Mouse (Mus musculus) duodenum, adult 2 months (tissue): ENCODE measurements around the gene Rabl6. TPM values are rescaled to one million over a fixed set of nuclear protein-coding genes. Genes with fewer than 3 reads are reported as not detected.

Experiments
- polyA plus RNA-seq: library from polyadenylated mRNA; depleted of rRNA; stranded (reverse); fragments of >200 nt; gene quantifications from 2 replicates; pipeline ENCODE4 v1.2.3, GENCODE M21; 2012; ENCODE audit warnings: low replicate concordance; rRNA removed

Rabl6 gene
- polyA plus RNA-seq: 56.5 and 60.5 TPM in 2 replicates

GRCm38 (mm10) chr2:25607761-25608622, at the start of gene Rabl6:
Rabl6 (minus strand) TSS chr2:25608521.

GRCm38 (mm10) chr2:25657652-25658051, 49.3 kb upstream of the Rabl6 start, which contains the start of gene Lcn5:
Lcn5 (plus strand) TSS chr2:25657952.

GRCm38 (mm10) chr2:25652902-25653301, 44.6 kb upstream of the Rabl6 start, which contains the start of gene Lcn8:
Lcn8 (plus strand) TSS chr2:25653120.

DNA sequence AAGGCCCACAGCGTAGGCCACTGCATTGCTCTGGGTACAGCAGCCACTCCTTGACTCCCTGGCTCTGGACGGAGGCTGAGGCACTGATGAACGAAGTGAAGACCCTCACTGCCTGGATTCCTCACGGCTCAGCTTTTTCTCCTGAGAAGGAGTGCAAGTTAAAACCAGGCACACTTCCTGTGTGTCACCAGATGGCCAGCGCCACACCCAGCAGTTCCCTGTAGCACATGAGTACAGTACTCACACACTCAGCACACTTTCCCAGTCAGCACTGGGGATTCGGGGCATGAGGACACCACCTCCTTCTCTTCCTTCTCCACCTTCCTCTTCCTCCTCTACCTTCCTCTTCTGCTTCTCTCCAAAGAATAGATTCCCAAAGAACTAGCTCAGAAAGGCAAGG, 19.5 kb upstream of the Rabl6 start, which contains the start of gene Fcna:
Gene Fcna, minus strand, starts transcription at position 220 of the 400 bp plus-strand sequence.

GRCm38 (mm10) chr2:25621229-25622200, 13.2 kb upstream of the Rabl6 start, which contains the start of gene Tmem141:
Tmem141 (minus strand) TSS chr2:25622005.

GRCm38 (mm10) chr2:25617578-25617977, 9.3 kb upstream of the Rabl6 start, which contains the start of gene Ccdc183:
Ccdc183 (minus strand) TSS chr2:25617678.

DNA sequence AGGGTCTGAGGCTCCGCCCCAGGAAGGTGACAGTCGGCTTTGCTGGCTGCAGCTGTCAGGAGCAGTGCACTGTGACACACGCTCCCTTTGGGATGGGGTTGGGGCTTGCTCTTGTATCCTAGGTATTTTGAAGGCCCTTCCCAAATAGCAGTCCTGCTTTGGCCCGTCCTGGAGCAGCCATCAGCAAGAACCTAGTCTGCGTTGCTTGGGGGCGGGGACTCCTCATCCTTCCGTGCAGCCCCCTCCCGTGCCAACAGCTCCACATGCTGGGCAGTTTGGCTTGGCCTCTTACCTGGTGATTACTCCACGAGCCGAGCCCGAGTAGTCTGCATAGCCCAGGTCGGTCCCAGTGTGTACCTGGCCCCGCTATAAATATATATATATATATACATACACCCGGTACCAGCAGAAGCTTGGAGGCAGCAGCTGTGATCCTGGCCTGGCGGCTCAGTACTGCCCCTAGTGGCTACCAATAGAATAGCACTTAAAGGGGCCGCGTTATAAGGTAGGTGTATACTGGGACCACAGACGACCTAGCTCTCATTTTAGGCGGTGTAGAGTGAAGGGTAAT, 26.9 kb downstream of the Rabl6 start, which contains the start of gene Ajm1:
Gene Ajm1, minus strand, starts transcription at position 464 of the 571 bp plus-strand sequence.

DNA sequence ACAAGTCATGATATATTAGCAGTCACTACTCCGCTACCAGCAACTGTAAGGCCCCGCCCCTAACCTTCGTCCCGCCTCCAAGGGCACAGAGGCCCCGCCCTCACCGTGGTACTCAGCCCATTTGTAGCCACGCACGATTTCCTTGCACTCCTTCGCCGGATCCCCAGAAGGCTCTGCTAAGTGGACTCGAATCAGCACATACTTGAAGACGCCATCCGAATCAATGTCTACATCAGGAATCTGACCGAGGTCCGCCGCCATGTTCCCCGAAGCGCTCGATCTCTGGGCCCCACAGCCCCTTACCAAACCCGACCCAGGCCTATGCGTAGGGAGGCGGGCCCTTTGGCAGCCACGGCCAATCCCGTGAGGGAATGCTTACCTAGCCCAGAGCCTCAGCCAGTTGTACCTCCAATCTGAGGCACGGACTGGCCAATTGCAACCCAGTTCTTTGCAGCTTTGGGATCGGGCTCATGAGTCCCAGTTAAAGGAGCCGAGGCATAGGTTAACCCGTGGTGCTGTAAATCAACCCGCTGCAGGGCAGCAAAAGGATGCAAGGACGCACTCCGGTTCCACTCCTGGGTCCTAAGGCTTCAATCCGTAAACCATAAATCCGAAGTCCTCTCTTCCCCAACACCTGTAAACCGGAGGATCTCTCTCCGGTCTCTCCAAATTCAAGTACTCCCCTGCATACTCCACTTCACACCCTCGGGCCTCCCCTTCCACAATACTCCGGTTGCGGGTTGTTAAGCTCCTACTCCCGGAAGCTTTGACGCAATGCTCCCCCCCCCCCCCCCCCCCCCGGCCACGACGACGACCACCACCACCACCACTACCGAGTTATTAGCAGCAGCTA, 33.5 kb downstream of the Rabl6 start, which contains the start of the genes Mamdc4 and Phpt1:
Gene Mamdc4, minus strand, starts transcription at position 267 of the 853 bp plus-strand sequence.
Gene Phpt1, minus strand, starts transcription at position 646 of the 853 bp plus-strand sequence.

DNA sequence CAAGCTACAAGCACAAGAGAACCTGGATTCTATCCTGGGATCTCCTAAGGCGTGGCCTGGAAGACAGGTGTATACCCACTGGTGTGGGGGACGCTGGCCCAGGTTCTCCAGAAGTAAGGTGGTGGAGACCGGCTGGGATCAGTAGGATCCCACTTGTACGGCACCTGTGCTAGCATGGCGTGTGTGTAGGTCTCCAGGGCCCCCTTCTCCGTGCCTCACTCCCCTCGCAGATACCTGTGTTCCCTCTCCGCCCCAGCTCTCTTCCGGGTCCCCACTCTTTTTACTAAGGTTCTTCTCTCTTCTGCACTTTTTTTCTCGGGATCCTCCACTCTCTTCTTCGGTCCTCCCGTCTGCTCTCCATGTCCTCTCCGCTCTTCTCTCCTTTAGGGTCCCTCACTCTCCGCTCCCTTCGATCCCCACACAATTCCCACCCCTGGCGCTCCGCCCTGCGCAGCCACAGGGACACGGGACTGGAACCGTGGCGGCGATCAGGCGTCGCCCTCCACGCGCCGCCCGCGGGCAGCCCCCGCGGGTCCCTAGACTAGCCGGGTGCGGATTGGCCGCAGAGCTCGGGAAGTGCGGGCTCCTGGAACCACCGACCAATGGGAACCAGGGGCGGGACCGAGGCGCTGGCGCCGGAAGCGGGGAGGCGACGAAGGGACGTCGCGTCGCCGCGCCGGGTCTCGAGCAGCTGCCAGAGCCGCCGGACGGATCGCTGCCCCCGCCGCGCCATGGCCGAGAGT, 50.9 kb downstream of the Rabl6 start, which contains the start of gene Edf1:
Gene Edf1, plus strand, starts transcription at position 627 of the 743 bp plus-strand sequence.

DNA sequence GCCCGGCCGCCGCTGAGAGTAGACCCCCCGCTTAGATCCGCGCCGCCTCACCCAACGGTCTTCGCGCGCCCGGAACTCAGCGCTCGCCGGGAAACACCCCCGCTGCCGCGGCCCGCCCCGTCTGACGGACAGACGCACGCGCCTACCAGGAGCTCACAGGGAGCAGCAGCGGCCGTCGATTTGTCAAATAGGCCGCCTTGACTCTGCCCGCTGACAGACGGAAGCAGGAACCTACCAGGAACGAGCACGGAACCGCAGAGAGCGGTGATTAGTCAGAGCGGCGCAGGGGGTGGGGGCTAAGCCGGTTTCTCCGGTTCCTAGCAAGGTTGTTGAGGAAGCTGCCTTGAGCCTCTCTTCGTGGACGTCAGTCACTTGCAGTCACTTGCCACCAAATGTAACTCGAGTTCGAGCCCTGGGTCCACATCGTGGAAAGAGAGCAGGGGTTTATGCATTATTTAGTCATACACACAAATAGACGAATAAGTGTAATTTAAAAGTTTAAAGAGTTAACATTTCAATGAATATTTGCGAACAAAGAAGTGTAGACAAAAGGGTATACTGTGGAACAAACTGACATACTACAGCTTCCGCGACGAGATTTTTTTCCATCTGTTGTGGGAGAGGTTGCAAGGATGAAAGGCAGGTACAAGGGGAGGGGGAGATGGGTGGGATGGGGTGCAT, 61.4 kb downstream of the Rabl6 start, which contains the start of gene Traf2:
Gene Traf2, minus strand, starts transcription at position 130 of the 681 bp plus-strand sequence.

Other genes starting within 250 kb of the Rabl6 start
- gene Uap1l1, start 242.8 kb downstream of the Rabl6 start, polyA plus RNA-seq: 66.1 and 563 TPM in 2 replicates
- 27.5 and 29.1 TPM in 2 replicates for gene Sapcd2, start 236.2 kb downstream of the Rabl6 start, polyA plus RNA-seq
- 50.6 and 75.3 TPM in 2 replicates for gene Entpd2, start 212.6 kb downstream of the Rabl6 start, polyA plus RNA-seq
- 223 and 325 TPM in 2 replicates for gene Npdc1, start 209.2 kb downstream of the Rabl6 start, polyA plus RNA-seq
- 1.3 and 2.1 TPM in 2 replicates for gene Fut7, start 185.3 kb downstream of the Rabl6 start, polyA plus RNA-seq
- 16.8 and 36.7 TPM in 2 replicates for gene Abca2, start 179.8 kb downstream of the Rabl6 start, polyA plus RNA-seq
- gene Clic3, start 151.7 kb downstream of the Rabl6 start, polyA plus RNA-seq: 1.9 and 14.3 TPM in 2 replicates
- gene Paxx, start 147.4 kb downstream of the Rabl6 start, polyA plus RNA-seq: 81.4 and 115 TPM in 2 replicates
- gene Ptgds, start 138.5 kb downstream of the Rabl6 start, polyA plus RNA-seq: 0.74 TPM in 1 of 2 replicates, not detected in the other
- not detected in 2 replicates for gene Lcn12, start 114.6 kb downstream of the Rabl6 start, polyA plus RNA-seq
- 40.4 and 40.9 TPM in 2 replicates for gene Fbxw5, start 107.8 kb downstream of the Rabl6 start, polyA plus RNA-seq
- 4.0 and 9.4 TPM in 2 replicates for gene C8g, start 106.8 kb downstream of the Rabl6 start, polyA plus RNA-seq
- gene Traf2, start 61.6 kb downstream of the Rabl6 start, polyA plus RNA-seq: 9.0 and 10.8 TPM in 2 replicates
- 164 and 294 TPM in 2 replicates for gene Edf1, start 50.7 kb downstream of the Rabl6 start, polyA plus RNA-seq
- gene Mamdc4, start 33.7 kb downstream of the Rabl6 start, polyA plus RNA-seq: 1.1 and 1.9 TPM in 2 replicates
- 19.8 and 30.6 TPM in 2 replicates for gene Phpt1, start 33.3 kb downstream of the Rabl6 start, polyA plus RNA-seq
- 1.4 and 1.7 TPM in 2 replicates for gene Ajm1, start 26.8 kb downstream of the Rabl6 start, polyA plus RNA-seq
- gene Ccdc183, start 9.2 kb upstream of the Rabl6 start, polyA plus RNA-seq: not detected in 2 replicates
- 9.9 and 11.7 TPM in 2 replicates for gene Tmem141, start 13.5 kb upstream of the Rabl6 start, polyA plus RNA-seq
- gene Fcna, start 19.5 kb upstream of the Rabl6 start, polyA plus RNA-seq: 0.89 and 1.2 TPM in 2 replicates
- gene Lcn8, start 44.6 kb upstream of the Rabl6 start, polyA plus RNA-seq: not detected in 2 replicates
- not detected in 2 replicates for gene Lcn5, start 49.4 kb upstream of the Rabl6 start, polyA plus RNA-seq
- gene Lcn6, start 68.3 kb upstream of the Rabl6 start, polyA plus RNA-seq: not detected in 2 replicates
- not detected in 2 replicates for gene Lcn10, start 74.2 kb upstream of the Rabl6 start, polyA plus RNA-seq
- gene Obp2a, start 91.5 kb upstream of the Rabl6 start, polyA plus RNA-seq: not detected in 2 replicates
- 28.7 and 33.0 TPM in 2 replicates for gene Bmyc, start 98.2 kb upstream of the Rabl6 start, polyA plus RNA-seq
- not detected in 2 replicates for gene Obp2b, start 128.5 kb upstream of the Rabl6 start, polyA plus RNA-seq
- gene Lcn3, start 157.0 kb upstream of the Rabl6 start, polyA plus RNA-seq: not detected in 2 replicates
- not detected in 2 replicates for gene Lcn11, start 168.5 kb upstream of the Rabl6 start, polyA plus RNA-seq
- gene Gm13539, start 173.7 kb upstream of the Rabl6 start, polyA plus RNA-seq: not detected in 2 replicates
- gene Glt6d1, start 207.3 kb upstream of the Rabl6 start, polyA plus RNA-seq: not detected in 2 replicates
- gene Lcn9, start 214.6 kb upstream of the Rabl6 start, polyA plus RNA-seq: not detected in 2 replicates
- gene Sohlh1, start 238.7 kb upstream of the Rabl6 start, polyA plus RNA-seq: not detected in 2 replicates